Mouse (Mus musculus): ENCODE results near the gene Pxdn.

DNA sequence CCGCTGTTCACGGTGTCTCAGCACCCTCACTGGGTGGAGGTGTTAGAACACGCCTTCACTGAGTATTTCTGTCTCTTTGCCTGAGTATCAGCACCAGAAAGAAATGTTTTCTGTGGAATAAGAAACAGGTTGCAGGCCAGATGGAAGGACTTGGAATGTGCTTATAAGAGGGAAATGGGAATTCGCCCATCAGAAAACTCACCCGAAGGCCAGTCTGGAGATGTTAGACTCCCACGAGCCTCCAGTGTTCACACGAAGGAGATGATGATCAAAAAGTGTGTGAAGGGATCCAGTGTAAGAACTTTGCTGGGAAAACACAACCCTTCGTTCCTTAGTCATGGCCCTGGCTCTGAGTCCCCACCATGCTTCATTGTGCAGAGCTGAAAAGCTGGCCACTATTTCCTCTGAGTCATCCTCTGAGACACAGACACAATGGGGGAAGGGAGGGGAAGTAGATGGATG lies 3.3 kb upstream of the Pxdn start:
- no peak for TF ChIP-seq POLR2A (IDR thresholded peaks at IDR 0.05; ENCODE audit: low read depth, low read length)
- TF ChIP-seq CTCF (IDR thresholded peaks at IDR 0.05; ENCODE audit: borderline replicate concordance, insufficient read depth, low read length): no peak

Measured in embryonic fibroblast, embryonic 13.5 days (primary cell).